Mouse (Mus musculus) heart, embryonic 14.5 days (tissue): ENCODE data around the gene Rbm18. TPM values are rescaled to one million over a fixed set of nuclear protein-coding genes. Genes with fewer than 3 reads are reported as not detected.

Experiments
- ATAC-seq: fragments of 200-750 bp; cut with Nextera tagmentation; 2 replicates; pipeline ENCODE4 v1.8.0; 2017; ENCODE audit warnings: low read depth, moderate TSS enrichment; ENCODE audit not compliant: insufficient number of reproducible peaks, insufficient read depth, low FRiP score
- H3K27ac ChIP-seq, 2 experiments: fragments of 200-500 bp in 1 of 2; fragments of 300-500 bp in 1 of 2; sonication (generic) in 1 of 2; replicated peaks in 1 of 2; 2 replicates each; pipeline ENCODE4 v1.5.1; 2012 to 2014; ENCODE audit warnings: low read depth in 2 of 2, low read length in 2 of 2, control low read depth in 1 of 2, mild to moderate bottlenecking in 1 of 2, mixed read lengths in 1 of 2; ENCODE audit not compliant: control insufficient read depth in 1 of 2, insufficient read depth in 1 of 2
- H3K27me3 ChIP-seq: fragments of 300-500 bp; sonication (generic); 2 replicates; pipeline ENCODE4 v1.6.1; 2014; ENCODE audit warnings: mild to moderate bottlenecking, low read length, control low read depth; ENCODE audit not compliant: control insufficient read depth, insufficient read depth
- H3K36me3 ChIP-seq: fragments of 300-500 bp; sonication (generic); 2 replicates; pipeline ENCODE4 v1.6.1; 2014; ENCODE audit warnings: mild to moderate bottlenecking, control low read depth, low read length, mixed read lengths; ENCODE audit not compliant: control insufficient read depth, insufficient read depth
- H3K4me1 ChIP-seq, 2 experiments: fragments of 200-500 bp in 1 of 2; fragments of 300-500 bp in 1 of 2; sonication (generic) in 1 of 2; 2 replicates each; pipeline ENCODE4 v1.6.1; 2012 to 2014; ENCODE audit warnings: low read length in 2 of 2, control low read depth in 1 of 2, mixed read lengths in 1 of 2; ENCODE audit not compliant: control insufficient read depth in 2 of 2, insufficient read depth in 2 of 2
- H3K4me2 ChIP-seq: fragments of 300-500 bp; sonication (generic); 2 replicates; pipeline ENCODE4 v1.6.1; 2014; ENCODE audit warnings: mild to moderate bottlenecking, low read length
- H3K4me3 ChIP-seq, 2 experiments: fragments of 200-500 bp in 1 of 2; fragments of 300-500 bp in 1 of 2; sonication (generic) in 1 of 2; 2 replicates each; pipeline ENCODE4 v1.5.1; 2012 to 2014; ENCODE audit warnings: low read length in 2 of 2, mild to moderate bottlenecking in 2 of 2, control low read depth in 1 of 2, low read depth in 1 of 2, moderate library complexity in 1 of 2; ENCODE audit not compliant: control insufficient read depth in 1 of 2, insufficient read depth in 1 of 2
- H3K9ac ChIP-seq: fragments of 300-500 bp; sonication (generic); 2 replicates; pipeline ENCODE4 v1.6.1; 2014; ENCODE audit warnings: mild to moderate bottlenecking, low read length
- H3K9me3 ChIP-seq: fragments of 300-500 bp; sonication (generic); 2 replicates; pipeline ENCODE4 v1.6.1; 2016; ENCODE audit warnings: low read length, control low read depth; ENCODE audit not compliant: control insufficient read depth
- WGBS: fragments of 180-500 bp; shearing (Covaris S2); extraction: QIAGEN DNeasy Blood & Tissue Kit; methylation state at CpG from one replicate; pipeline ENCODE4 v1.1.7; 2014; 5-methylcytosine and 5-hydroxymethylcytosine counted together
- polyA plus RNA-seq: library from polyadenylated mRNA; unstranded; fragments of >200 nt; fragmentation: Nextera tagmentation; extraction: Ambion mirVana; gene quantifications from 2 replicates; pipeline ENCODE4 v1.2.1, GENCODE M21; 2014

Gene Rbm18
- polyA plus RNA-seq, 1 experiment from 2014 or later: 66.3 TPM

DNA sequence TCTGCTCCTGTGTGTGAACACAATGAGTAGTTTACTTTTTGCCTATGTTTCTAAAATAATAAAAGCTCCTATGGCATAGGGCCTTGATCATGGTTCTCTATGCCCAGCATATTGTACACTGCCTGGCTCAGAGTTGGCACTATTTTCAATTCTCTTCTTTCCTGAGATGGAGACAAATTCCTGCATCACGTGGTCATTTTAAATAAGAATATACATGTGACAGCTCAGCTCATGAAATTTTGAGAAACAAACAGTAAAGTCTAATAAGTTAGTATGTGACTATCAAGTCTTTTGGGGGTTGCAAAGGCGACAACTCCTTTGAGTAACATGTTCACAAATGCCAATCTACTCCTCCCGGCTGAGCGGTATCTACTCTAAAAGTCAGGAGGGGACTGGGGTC, 686 bp downstream of the Rbm18 start:
- Histone ChIP-seq H3K27me3 (no peaks in the 10 kb centered on the region), H3K4me2 (peak overlapping the region; percentile 80), H3K4me1 (peaks cover 4 to 35% of the 10 kb centered on the region in 2 experiments; a peak in 3 of 4 replicates), H3K36me3 (peaks cover 35% of the 10 kb centered on the region), H3K27ac (peak overlapping the region; percentile 95), H3K9ac (peak overlapping the region; percentile 90), H3K4me3 (peak overlapping the region; percentile 88 to 89), H3K9me3 (no peaks in the 10 kb centered on the region)
- ATAC-seq: no peak
- WGBS: 1% methylated on average over 4 of the region's 4 CpGs

DNA sequence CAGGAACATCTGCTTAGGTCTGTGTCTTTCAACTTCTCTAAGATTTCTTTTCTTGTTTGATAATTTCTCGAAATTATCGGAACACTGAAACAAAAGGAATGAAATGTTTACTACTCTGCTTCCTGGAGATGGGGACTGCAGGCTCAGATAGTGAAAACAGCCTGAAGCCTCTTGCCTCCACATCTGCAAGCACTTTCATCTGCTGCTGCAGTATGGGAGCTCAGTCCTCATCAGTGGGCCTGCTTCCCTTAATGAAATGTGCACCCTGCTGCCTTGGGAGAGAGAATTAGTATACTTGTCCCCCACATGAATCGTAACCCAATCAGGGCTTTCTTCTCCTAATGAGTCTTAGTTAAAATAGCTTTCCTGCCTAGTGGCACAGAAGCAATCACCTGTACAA, 7.5 kb downstream of the Rbm18 start:
- Histone ChIP-seq H3K9ac (no peak overlapping the region), H3K27ac (no peak overlapping the region), H3K4me2 (no peak overlapping the region), H3K9me3 (no peaks in the 10 kb centered on the region), H3K4me3 (no peak overlapping the region), H3K4me1 (peaks cover 0 to 7% of the 10 kb centered on the region in 2 experiments; a peak in 2 of 4 replicates), H3K27me3 (no peaks in the 10 kb centered on the region), H3K36me3 (peaks cover 89% of the 10 kb centered on the region)
- 85% methylated on average over 3 of the region's 3 CpGs for WGBS
- no peak for ATAC-seq

DNA sequence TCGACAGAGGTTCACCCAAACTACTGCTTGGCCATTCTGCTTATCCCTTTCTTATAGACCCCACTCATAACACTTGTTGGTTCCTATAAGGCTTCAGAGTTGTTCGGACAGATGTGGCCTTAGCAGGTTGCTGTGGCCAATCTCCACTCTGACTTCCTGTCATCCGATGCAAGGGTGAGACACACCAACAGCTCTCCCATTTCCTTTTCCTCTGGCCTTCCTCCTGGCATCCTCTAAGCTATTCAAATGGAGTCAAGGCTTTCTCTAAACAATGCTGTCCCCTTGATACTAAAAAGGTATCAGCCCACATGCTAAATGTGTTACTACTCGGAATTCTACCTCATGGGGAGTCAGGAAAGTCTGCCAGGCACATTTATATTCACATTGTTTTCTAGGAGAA, 8.6 kb downstream of the Rbm18 start:
- ATAC-seq: no peak
- H3K4me3 ChIP-seq: no peak overlapping the region
- peaks cover 89% of the 10 kb centered on the region for H3K36me3 ChIP-seq
- no peak overlapping the region for H3K9ac ChIP-seq
- H3K27me3 ChIP-seq: no peaks in the 10 kb centered on the region
- no peak overlapping the region for H3K27ac ChIP-seq
- H3K4me2 ChIP-seq: no peak overlapping the region
- H3K9me3 ChIP-seq: no peaks in the 10 kb centered on the region
- 66% methylated on average over 4 of the region's 4 CpGs for WGBS
- peaks cover 0 to 7% of the 10 kb centered on the region in 2 experiments; a peak in 2 of 4 replicates for H3K4me1 ChIP-seq

DNA sequence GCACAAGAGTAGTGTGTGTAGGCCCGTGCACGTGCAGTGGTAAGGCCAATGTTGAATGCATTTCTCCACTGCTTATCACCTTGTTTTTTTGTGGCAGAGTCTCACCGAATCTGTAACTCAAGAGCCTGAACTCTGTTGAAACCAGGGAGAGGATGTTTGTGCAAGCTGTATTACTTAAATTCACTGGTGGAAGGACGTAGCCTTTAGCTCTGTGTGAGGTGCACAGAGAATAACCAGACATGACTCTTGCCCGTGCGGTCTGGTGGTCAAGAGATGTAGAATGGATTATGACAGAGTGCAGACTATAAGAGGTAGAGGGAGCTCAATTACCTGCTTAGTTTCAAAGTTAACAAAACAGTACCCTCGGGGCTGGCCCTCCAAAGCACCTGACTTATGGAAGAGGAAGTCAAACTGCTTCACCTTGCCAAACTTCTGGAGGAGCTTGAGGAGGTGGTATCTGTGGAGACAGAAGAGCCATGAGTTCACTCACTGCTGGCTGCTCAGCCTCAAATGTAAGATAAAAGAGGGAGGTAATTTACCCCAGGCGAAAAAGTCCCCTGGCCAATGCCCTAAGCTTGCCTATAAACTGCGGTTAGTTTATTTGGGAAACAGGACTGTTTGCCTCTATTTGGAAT, 9.7 kb downstream of the Rbm18 start:
- peaks cover 0 to 7% of the 10 kb centered on the region in 2 experiments; a peak in 2 of 4 replicates for H3K4me1 ChIP-seq

DNA sequence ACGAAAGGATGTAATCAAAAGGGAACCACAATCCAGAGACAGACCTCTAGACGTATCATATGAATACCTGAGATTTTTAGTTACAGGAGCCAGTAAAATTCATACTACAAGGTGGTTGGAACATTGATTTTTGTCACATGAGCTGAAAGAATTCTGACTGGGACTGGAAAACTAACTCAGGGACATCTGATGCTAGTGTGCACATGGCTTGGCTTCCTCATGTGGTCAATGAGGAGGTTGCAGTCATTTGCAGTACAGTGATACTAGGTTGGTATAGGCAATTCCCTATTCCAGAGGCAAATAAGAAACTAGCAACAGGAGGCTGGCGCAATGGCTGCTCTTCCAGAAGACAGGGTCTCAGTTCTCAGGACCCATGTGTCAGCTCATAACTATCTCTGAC, 23.9 kb downstream of the Rbm18 start:
- Histone ChIP-seq H3K4me1 (no peaks in the 10 kb centered on the region), H3K27ac (no peak overlapping the region), H3K9ac (no peak overlapping the region), H3K9me3 (no peaks in the 10 kb centered on the region), H3K4me3 (no peak overlapping the region), H3K36me3 (peaks cover 24% of the 10 kb centered on the region), H3K27me3 (peaks cover 28% of the 10 kb centered on the region), H3K4me2 (no peak overlapping the region)
- WGBS: 73% methylated on average over 3 of the region's 3 CpGs
- no peak for ATAC-seq

More for the DNA sequence above, 9.7 kb downstream of the Rbm18 start:
- Histone ChIP-seq H3K27me3 (no peaks in the 10 kb centered on the region), H3K4me2 (no peak overlapping the region), H3K36me3 (peaks cover 89% of the 10 kb centered on the region), H3K9me3 (no peaks in the 10 kb centered on the region), H3K9ac (no peak overlapping the region), H3K4me3 (no peak overlapping the region), H3K27ac (no peak overlapping the region)
- ATAC-seq: no peak
- 90% methylated on average over 9 of the region's 9 CpGs for WGBS

DNA sequence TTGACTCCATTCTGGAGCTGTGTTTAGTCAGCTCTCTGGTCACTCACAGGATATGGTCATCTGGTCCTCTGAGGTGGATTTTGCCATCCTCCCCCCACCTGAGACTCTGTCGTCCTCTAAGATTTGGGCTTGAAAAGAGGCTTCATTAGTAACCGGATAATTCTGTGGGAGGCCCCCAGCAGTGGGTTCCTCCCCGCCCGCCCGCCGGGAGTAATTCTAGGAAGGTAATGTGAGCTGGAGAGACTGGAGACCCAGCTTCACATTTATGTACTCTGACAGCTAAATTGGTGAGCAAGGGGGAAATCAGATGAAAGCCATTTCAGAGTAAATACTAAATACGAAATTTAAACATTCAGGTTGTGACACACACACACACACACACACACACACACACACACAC, 28.0 kb downstream of the Rbm18 start:
- Histone ChIP-seq H3K9ac (no peak overlapping the region), H3K4me3 (no peak overlapping the region), H3K9me3 (no peaks in the 10 kb centered on the region), H3K4me1 (peaks cover 4 to 20% of the 10 kb centered on the region in 2 experiments; a peak in 3 of 4 replicates), H3K27ac (no peak overlapping the region), H3K4me2 (no peak overlapping the region), H3K27me3 (peaks cover 68% of the 10 kb centered on the region), H3K36me3 (no peaks in the 10 kb centered on the region)
- 7% methylated on average over 7 of the region's 7 CpGs for WGBS
- ATAC-seq: no peak

DNA sequence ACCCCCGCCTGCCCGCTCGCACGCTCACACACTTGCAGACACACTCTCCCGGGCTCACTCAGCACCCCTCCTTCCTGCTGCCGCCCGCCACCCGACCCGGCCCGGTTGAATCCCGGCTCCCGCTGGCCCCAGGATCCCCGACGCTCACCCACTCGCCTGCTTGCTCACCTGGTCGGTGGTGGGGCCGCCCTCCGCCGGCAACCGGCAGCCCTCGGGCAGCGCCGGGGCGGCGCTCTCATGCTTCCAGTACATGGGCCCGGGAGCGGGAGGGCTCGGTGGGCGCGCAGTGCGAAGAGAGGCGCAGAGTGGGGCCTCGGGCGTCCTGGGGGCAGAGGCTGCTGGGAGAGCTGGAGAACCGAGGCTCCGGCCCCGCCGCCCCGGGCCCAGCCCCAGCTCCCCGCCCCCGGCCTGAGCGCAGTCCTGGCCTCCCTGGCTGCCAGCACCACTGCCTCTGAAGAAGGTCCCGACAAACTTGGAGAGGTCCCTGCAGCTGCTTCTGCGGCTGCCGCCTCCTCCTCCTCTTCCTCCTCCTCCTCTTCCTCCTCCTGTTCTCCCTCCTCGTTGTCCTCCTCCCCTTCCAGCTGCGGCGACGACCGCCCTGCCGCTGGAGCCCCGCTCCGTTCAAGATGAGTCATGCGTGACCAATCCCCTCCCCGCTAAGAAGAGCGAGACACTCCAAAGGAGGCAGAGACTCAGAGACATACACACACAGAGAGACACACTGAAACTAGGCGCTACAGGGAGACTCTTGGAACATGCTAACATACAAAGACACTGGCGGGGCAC, 31.4 kb downstream of the Rbm18 start, which contains the start of gene Lhx6:
Gene Lhx6, minus strand, starts transcription at position 453 of the 786 bp plus-strand sequence.
- peak within 1 kb of the TSS; percentile 51 for H3K9ac ChIP-seq
- H3K27ac ChIP-seq: no peak within 1 kb of the TSS
- WGBS: 1% methylated on average over 57 of the region's 58 CpGs
- peaks cover 95% of the 10 kb centered on the region for H3K27me3 ChIP-seq
- no peaks in the 10 kb centered on the region for H3K9me3 ChIP-seq
- H3K4me2 ChIP-seq: peak within 1 kb of the TSS; percentile 80
- H3K36me3 ChIP-seq: no peaks in the 10 kb centered on the region
- peaks cover 14 to 38% of the 10 kb centered on the region in 2 experiments for H3K4me1 ChIP-seq
- peak within 1 kb of the TSS; percentile 50 for H3K4me3 ChIP-seq
- peak; percentile 29; the same call in 1 of the 2 replicates for ATAC-seq
